Mouse (Mus musculus): ENCODE measurements around the gene Oser1.

Gene Oser1

GRCm38 (mm10) chr2:163404037-163404815 lies 20.3 kb downstream of the Oser1 start:
- in situ Hi-C loops (cut with MboI, MseI) = no loop called here

- in situ Hi-C loops (cut with MboI, MseI) = no loop called here
Measured at GRCm38 (mm10) chr2:163401221-163401620, 23.3 kb downstream of the Oser1 start.

- in situ Hi-C loops (cut with MboI, MseI) = loop anchor here (5.0 kb wide), 1 partner anchor 57 kb away; no protein-coding TSS in a partner anchor
Measured at GRCm38 (mm10) chr2:163399222-163399621, 25.3 kb downstream of the Oser1 start.

DNA sequence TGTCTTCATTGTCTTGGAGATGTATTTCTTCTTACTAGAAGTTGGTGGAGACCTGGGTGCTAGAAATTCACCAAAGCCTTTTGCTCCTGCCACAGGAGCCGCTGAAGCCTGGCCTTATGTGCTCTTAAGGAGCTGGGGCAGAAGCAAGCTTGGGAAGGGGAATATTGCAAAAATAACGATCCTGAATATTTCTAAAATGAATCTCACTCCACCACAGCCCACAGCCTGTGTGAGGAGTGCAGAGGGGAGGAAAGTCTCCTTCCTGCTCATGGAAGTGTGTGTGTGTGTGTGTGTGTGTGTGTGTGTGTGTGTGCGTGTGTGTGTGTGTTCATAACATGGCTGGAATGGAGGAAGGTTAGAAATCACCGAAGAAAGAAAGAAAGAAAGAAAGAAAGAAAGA lies 25.7 kb downstream of the Oser1 start:
- in situ Hi-C loops (cut with MboI, MseI) = loop anchor here (5.0 kb wide), 1 partner anchor 56 kb away; no protein-coding TSS in a partner anchor

DNA sequence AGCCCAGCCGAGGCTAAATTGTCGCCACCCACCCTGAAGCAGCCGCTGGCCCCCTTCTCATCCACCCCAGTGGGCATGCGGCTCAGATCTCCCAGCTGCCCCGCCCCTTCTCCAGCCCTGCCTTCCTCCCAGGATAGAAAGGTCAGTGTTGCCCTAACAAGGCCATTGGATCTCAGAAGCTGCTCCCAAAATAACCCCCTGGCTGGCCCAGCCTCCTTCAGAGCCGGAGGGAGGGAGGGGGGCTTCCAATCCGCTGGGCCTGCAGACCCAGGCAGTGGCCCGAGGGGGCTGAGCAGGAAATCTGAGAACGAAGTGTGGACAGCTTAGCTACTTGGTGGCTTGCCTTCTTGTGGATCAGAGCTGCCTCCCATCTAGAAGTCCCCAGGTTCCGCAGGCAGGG lies 26.6 kb downstream of the Oser1 start, which contains the start of gene Jph2:
Gene Jph2 (minus strand): TSS at position 89 of the 400 bp plus-strand sequence.
- in situ Hi-C loops (cut with MboI, MseI) = loop anchor here (5.0 kb wide), 1 partner anchor 56 kb away; no protein-coding TSS in a partner anchor

- in situ Hi-C loops (cut with MboI, MseI) = loop anchor here (5.0 kb wide), 1 partner anchor 55 kb away; no protein-coding TSS in a partner anchor
Measured at GRCm38 (mm10) chr2:163397071-163397470, 27.4 kb downstream of the Oser1 start.

GRCm38 (mm10) chr2:163394977-163395376 lies 29.5 kb downstream of the Oser1 start:
- in situ Hi-C loops (cut with MboI, MseI) = loop anchor here (5.0 kb wide), 1 partner anchor 53 kb away; no protein-coding TSS in a partner anchor

- in situ Hi-C loops (cut with MboI, MseI) = no loop called here
Measured at GRCm38 (mm10) chr2:163393976-163394375, 30.5 kb downstream of the Oser1 start.

DNA sequence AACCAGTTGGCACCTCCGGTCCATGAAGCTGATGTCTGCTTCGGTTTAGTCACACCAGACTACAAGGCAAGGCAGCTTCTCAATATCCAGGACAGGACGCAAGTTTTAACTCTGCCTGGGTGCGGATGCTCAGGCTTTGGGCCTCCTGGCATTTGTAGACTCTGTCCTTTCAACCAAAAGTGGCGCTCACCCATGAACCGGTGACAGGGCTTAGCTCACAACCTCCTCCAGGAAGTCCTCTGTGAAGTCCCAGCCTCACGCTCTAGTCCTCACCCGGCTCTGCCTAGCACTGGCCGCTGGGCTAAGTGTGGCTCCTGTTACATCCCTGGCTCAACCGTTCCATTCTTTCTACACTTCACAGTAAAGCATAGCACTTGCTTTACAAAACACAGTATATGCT lies 31.3 kb downstream of the Oser1 start:
- in situ Hi-C loops (cut with MboI, MseI) = no loop called here

GRCm38 (mm10) chr2:163392436-163392835 lies 32.1 kb downstream of the Oser1 start:
- in situ Hi-C loops (cut with MboI, MseI) = no loop called here

DNA sequence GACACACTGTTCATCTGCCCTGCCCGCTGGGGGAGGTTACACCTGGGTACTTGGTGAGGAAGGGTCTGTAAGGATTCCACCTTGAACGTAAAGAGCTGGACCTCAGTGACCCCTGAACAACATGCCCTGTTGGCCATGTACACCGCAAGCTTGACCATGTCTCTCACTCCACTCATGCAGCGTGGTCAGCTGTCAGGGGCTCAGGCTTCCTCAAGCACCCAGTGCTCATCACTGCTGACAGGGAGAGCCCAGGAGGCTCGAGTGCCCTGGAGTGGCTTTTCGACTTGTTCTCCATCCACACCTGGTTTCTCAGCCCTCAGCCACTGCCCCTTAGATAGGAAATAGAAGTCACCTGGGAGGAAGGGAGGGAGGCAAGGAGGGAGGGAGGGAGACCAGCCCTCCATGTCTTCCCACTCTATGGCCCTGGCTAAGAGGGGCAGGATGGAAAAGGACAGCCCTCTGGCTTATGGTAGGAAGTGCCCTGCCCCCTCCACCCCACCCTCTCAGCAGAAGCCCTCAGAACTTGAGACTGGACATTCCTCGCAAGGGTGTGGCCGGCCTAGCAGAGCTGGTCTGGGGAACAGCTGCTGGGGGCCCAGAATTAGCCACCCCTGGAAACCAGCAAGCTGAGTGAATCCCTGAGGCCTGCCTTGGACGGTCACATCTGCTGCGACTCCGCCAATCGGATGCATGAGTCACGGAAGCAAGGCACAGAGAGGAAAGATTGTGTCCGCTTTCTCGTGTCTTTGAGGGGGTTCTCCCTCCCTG lies 37.9 kb downstream of the Oser1 start:
- in situ Hi-C loops (cut with MboI, MseI) = no loop called here

DNA sequence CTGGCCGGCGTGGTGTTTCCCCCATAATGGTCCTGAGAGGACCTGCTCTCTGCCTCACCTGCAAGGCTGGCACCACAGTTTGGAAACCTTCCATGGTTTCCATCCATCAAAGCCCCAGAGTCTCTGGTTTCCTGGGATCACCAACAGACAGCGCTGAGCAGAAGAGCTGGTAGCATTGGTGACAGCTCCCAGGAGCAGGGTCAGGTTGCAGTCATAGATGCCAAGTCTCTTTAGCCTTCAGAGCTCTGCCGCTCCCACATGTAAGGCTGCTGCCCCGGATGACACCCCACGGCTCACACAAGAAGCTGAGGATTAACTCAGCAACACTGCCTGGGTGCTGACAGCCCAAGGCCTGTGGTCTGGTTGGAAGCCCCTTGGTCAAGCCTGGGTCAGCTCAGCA lies 39.4 kb downstream of the Oser1 start:
- in situ Hi-C loops (cut with MboI, MseI) = no loop called here

DNA sequence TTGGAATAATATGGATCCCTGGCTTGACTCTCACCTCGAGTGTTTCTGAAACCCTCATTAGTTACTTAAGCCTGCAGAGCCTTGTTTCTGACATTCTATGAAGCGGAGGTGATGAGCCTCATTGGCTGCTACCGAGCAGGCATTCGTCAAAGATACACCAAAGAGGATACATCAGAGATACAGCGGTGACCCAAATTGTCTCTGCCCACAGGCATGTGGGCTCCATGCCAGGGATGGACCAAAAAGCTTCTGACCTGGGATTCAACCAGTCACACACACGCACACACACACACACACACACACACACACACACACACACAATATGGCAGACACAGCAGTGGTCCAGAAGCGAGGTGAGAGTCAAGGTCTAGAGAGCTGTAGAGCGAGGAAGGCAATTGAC lies 43.3 kb downstream of the Oser1 start:
- in situ Hi-C loops (cut with MboI, MseI) = no loop called here

DNA sequence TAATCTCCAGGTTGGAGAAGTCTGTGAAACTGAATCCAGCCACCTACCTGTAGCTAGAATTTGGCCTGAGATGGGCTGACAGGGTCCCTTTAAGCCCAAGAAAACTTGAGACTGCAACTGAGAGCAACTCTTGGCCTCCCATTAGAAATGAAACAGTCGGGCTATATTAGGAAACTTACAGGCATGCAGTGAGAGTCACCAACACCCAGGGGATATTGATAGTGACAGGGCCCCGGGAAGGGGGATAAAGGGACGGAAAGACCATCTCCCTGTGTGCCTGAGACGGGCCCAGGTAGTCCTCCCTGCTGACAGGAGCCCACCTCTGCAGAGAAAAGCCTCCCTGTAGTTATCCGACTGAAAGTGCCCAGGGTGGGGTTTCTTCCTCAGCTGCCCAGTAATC lies 45.1 kb downstream of the Oser1 start:
- in situ Hi-C loops (cut with MboI, MseI) = loop anchor here (5.0 kb wide), 1 partner anchor 513 kb away; no protein-coding TSS in a partner anchor

GRCm38 (mm10) chr2:163376082-163376481 lies 48.4 kb downstream of the Oser1 start:
- in situ Hi-C loops (cut with MboI, MseI) = loop anchor here (5.0 kb wide), 1 partner anchor 516 kb away; no protein-coding TSS in a partner anchor

DNA sequence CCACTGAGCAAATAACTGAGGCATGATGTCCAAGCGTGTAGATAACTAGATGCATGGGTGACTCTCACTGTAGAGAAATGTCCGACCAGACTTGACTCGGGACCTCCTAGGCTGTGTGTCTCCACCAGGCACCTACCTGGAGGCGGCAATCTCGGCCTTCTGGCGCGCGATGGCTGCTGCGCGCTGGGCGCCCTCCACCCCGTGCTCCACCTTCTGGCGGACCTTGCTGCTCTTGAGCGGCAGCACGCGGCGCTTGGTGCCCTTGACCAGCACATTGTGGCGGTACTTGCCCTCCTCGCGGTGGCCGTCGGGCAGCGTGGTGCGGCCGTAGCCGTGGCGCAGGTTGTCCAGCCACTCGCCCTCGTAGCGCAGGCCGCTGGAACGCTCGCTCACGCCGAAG lies 49.0 kb downstream of the Oser1 start:
- in situ Hi-C loops (cut with MboI, MseI) = loop anchor here (5.0 kb wide), 1 partner anchor 517 kb away; no protein-coding TSS in a partner anchor

DNA sequence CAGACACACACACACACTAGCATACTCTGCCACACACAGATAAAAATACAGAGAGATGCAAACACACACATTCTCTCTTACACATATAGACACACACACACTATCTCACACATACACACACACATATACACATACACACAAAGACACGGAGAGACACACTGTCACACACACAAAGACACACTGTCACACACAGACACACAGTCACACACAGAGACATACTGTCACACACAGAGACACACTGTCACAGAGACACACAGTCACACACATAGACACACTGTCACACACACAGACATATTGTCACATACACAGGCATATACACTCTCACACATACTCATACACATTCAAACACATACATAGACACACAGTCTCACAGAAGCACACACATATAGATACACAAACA lies 51.9 kb downstream of the Oser1 start:
- in situ Hi-C loops (cut with MboI, MseI) = no loop called here

DNA sequence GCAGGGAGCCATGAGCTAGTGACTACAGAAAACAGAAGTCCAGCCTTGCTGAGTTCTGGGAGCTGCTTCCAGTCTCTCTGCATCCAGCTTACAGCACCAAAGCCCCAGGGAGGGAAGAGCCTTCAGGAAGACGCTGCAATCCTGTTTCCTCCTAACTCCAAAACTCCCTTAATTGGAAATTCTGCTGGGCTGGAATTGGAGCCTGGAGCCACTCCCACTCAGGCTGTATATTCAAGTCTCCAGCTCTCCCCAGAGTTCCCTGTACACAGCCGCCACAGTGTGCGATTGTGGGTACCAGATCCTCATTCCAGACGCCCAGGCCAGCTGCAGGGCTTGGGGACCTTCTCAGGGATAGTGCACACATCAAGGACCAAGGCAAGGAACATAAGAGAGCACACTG lies 54.3 kb downstream of the Oser1 start:
- in situ Hi-C loops (cut with MboI, MseI) = no loop called here

DNA sequence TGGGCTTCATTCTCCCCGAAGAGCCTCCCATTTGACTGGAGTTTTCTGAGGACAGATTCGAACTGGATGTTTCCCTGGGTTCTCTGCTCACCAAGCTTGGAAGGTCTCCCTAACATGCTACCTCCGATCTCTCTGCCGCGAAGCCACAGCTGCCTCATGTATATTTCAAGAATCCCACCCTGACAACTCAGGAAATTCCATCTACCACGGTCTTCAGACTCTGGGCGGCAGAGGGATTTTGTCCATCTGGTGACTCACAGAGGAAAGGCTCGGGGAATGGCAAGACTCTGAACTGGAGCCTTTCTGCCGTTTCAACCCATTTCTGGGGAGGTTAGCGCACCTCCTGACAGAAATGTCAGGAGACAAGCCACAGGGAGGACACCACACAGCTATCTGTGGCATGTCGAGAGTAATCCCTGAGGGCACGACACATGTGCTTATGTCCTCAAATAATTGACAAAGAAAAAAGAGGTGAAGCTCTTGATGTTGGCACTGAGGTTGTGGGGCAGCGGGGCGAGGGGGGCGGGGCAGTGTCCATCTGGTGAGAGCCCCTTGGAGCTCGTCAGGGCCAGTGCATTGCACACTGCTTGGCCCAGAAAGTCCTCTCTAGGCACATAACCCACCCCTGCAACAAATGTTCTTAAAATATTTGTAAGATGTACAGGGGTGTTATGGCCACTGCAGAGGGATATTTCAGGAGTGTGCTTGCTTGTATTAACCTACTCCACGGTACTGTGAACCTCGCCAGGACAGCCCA lies 59.5 kb downstream of the Oser1 start:
- in situ Hi-C loops (cut with MboI, MseI) = no loop called here

- in situ Hi-C loops (cut with MboI, MseI) = no loop called here
Measured at GRCm38 (mm10) chr2:163362940-163363921, 61.3 kb downstream of the Oser1 start.

All from T-helper 1 cell (primary cell).